Mouse (Mus musculus): ENCODE data around the gene Spdya. TPM values are rescaled to one million over a fixed set of nuclear protein-coding genes. Genes with fewer than 3 reads are reported as not detected.
"Not testable (repeated sequence)": the region's sequence is repeated elsewhere in the genome, so short reads cannot be mapped to it uniquely, and the experiment has no call there.

The Spdya gene
- polyA plus RNA-seq, 1 experiment from 2014 or later, result 0.38 TPM

- Histone ChIP-seq H3K36me3 (peaks cover 88% of the 10 kb centered on the region), H3K4me3 (no peak overlapping the region), H3K4me2 (no peak overlapping the region), H3K27me3 (replicated peaks) (no peaks in the 10 kb centered on the region), H3K4me1 (replicated peaks) (peaks cover 3% of the 10 kb centered on the region; the same call in 1 of the 2 replicates), H3K27ac (ENCODE audit: poor library complexity, severe bottlenecking) (no peak overlapping the region), H3K9ac (no peak overlapping the region), H3K9me3 (replicated peaks) (no peaks in the 10 kb centered on the region)
- 82% methylated on average over 8 of the region's 8 CpGs for WGBS
- no peak for ATAC-seq (ENCODE audit: insufficient number of reproducible peaks, low FRiP score)
These were observed 84.9 kb downstream of the Spdya start for GRCm38 (mm10) chr17:71636786-71637185.

GRCm38 (mm10) chr17:71637750-71638265, 85.9 kb downstream of the Spdya start:
- Histone ChIP-seq H3K27ac (ENCODE audit: poor library complexity, severe bottlenecking) (no peak overlapping the region), H3K4me3 (no peak overlapping the region), H3K36me3 (peaks cover 91% of the 10 kb centered on the region), H3K9me3 (replicated peaks) (no peaks in the 10 kb centered on the region), H3K4me1 (replicated peaks) (peaks cover 3% of the 10 kb centered on the region; the same call in 1 of the 2 replicates), H3K9ac (no peak overlapping the region), H3K27me3 (replicated peaks) (no peaks in the 10 kb centered on the region), H3K4me2 (no peak overlapping the region)
- 83% methylated on average over 4 of the region's 4 CpGs for WGBS
- ATAC-seq (ENCODE audit: insufficient number of reproducible peaks, low FRiP score), result no peak

- H3K27me3 ChIP-seq (replicated peaks); H3K9ac ChIP-seq; ATAC-seq (ENCODE audit: insufficient number of reproducible peaks, low FRiP score); H3K4me1 ChIP-seq (replicated peaks); H3K4me3 ChIP-seq; H3K27ac ChIP-seq (ENCODE audit: poor library complexity, severe bottlenecking); H3K9me3 ChIP-seq (replicated peaks); H3K4me2 ChIP-seq: not testable (repeated sequence)
- H3K36me3 ChIP-seq, result peaks cover 86% of the 10 kb centered on the region
- WGBS, result 80% methylated on average over 5 of the region's 5 CpGs
These were observed 87.2 kb downstream of the Spdya start for GRCm38 (mm10) chr17:71639056-71639455.

Other genes with a start within 250 kb of the Spdya start
- gene Emilin2, start 240.1 kb upstream of the Spdya start, polyA plus RNA-seq (2016; fragmentation: Nextera tagmentation; extraction: Ambion mirVana), result 97.0 and 99.7 TPM in 2 replicates
- 2.2 and 2.4 TPM in 2 replicates for gene Gm4707, start 92.1 kb upstream of the Spdya start, polyA plus RNA-seq (2016; fragmentation: Nextera tagmentation; extraction: Ambion mirVana)
- gene Smchd1, start 76.7 kb upstream of the Spdya start, polyA plus RNA-seq (2016; fragmentation: Nextera tagmentation; extraction: Ambion mirVana), result 46.0 and 51.2 TPM in 2 replicates
- 38.4 and 38.7 TPM in 2 replicates for gene Ndc80, start 25.2 kb upstream of the Spdya start, polyA plus RNA-seq (2016; fragmentation: Nextera tagmentation; extraction: Ambion mirVana)
- 54.6 and 56.7 TPM in 2 replicates for gene Wdr43, start 63.8 kb downstream of the Spdya start, polyA plus RNA-seq (2016; fragmentation: Nextera tagmentation; extraction: Ambion mirVana)
- gene Togaram2, start 121.2 kb downstream of the Spdya start, polyA plus RNA-seq (2016; fragmentation: Nextera tagmentation; extraction: Ambion mirVana), result 2.7 and 2.9 TPM in 2 replicates
- gene Pcare, start 200.8 kb downstream of the Spdya start, polyA plus RNA-seq (2016; fragmentation: Nextera tagmentation; extraction: Ambion mirVana), result not detected in 2 replicates
- gene Clip4, start 216.4 kb downstream of the Spdya start, polyA plus RNA-seq (2016; fragmentation: Nextera tagmentation; extraction: Ambion mirVana), result 38.2 and 45.2 TPM in 2 replicates

All from heart, embryonic 12.5 days (tissue).